Mouse (Mus musculus): ENCODE measurements around the gene Gm9945. TPM values are rescaled to one million over a fixed set of nuclear protein-coding genes. Genes with fewer than 3 reads are reported as not detected.

Gm9945 gene
- polyA plus RNA-seq, 1 experiment, result not detected

DNA sequence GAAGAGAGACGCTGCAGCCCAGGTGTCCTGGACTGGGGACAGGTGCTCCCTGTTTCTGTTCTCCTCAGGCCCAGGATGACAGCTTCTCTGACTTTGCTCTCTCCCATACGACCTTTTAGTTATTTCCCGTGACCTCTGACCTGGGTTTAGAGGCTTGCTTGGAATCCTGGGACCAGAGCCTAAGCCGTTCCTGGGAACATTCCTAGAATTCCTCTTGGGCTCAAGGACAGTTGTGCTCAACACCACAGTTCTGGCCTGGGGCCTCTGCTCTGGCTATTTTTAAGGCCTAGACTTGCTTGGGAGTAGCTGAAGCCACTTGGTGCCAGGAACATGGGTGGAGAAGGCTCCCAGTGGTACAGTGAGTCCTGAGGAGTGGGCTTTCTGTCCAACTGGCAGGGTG, 45.5 kb downstream of the Gm9945 start:
- peaks cover 7% of the 10 kb centered on the region for H3K4me1 ChIP-seq (ENCODE audit: control insufficient read depth, insufficient read depth, low read length)
- TF ChIP-seq EP300 (IDR thresholded peaks at IDR 0.05; ENCODE audit: insufficient read depth, low read depth, low read length) (peak; percentile 58; the same call in 1 of the 2 replicates), POLR2A (IDR thresholded peaks at IDR 0.05; ENCODE audit: insufficient read depth, low read length) (no peak), CTCF (IDR thresholded peaks at IDR 0.05; ENCODE audit: low read depth, low read length) (no peak)
- no peak overlapping the region for H3K4me3 ChIP-seq (ENCODE audit: low read depth, low read length)
- H3K27ac ChIP-seq (ENCODE audit: insufficient read depth, low read length), result no peak overlapping the region
- H3K27me3 ChIP-seq (ENCODE audit: control insufficient read depth, insufficient read depth, low read length, poor library complexity, severe bottlenecking), result no peaks in the 10 kb centered on the region
- H3K9ac ChIP-seq (ENCODE audit: low read depth, poor library complexity, severe bottlenecking), result no peak overlapping the region
- H3K9me3 ChIP-seq (replicated peaks; ENCODE audit: control insufficient read depth, insufficient read depth, low read length, poor library complexity, severe bottlenecking), result no peaks in the 10 kb centered on the region
- no peaks in the 10 kb centered on the region for H3K36me3 ChIP-seq (ENCODE audit: control insufficient read depth, insufficient read depth, low read length, poor library complexity, severe bottlenecking)

DNA sequence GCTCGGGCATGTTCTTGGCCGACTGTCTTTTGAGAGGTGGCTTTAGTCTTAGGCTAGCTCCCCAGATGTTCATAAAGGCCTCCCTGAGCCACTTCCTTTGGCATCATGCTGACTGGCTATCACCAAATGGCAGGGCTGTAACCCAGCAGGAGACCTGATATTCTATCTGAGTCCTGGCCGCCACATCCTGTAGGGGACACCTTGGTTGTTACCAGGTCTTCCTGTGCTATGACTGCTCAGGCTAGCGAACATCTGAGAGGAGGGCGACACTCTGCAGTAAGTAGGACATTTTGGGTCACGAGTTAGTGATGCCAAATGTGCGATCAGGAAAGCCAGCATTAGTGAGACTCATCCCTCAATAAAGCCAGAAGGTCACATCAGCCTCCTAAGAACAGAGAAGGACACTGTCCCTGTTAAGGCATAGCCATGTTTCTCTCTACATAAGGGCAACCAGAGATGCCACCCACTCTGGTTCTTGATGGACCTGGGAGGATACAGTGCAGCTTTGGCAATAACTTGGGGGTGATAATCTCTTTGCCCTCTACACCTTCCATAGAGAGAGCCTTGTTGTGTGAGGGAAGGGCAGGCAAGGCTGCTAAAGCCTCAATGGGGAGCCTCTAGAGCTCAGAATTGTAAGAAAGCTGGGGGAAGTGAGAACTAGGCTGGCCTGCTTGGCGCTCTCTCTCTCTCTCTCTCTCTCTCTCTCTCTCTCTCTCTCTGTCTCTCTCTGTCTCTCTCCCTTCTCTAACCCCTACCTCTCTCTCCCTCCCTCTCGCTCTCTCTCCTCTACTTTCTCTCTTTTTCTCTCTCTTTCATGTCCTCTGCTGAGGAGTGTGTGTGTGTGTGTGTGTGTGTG, 48.7 kb downstream of the Gm9945 start:
- H3K9ac ChIP-seq (ENCODE audit: low read depth, poor library complexity, severe bottlenecking), result no peak overlapping the region
- H3K4me1 ChIP-seq (ENCODE audit: control insufficient read depth, insufficient read depth, low read length), result peaks cover 3% of the 10 kb centered on the region
- H3K36me3 ChIP-seq (ENCODE audit: control insufficient read depth, insufficient read depth, low read length, poor library complexity, severe bottlenecking), result no peaks in the 10 kb centered on the region
- H3K9me3 ChIP-seq (replicated peaks; ENCODE audit: control insufficient read depth, insufficient read depth, low read length, poor library complexity, severe bottlenecking), result no peaks in the 10 kb centered on the region
- no peaks in the 10 kb centered on the region for H3K27me3 ChIP-seq (ENCODE audit: control insufficient read depth, insufficient read depth, low read length, poor library complexity, severe bottlenecking)
- no peak overlapping the region for H3K4me3 ChIP-seq (ENCODE audit: low read depth, low read length)
- no peak overlapping the region for H3K27ac ChIP-seq (ENCODE audit: insufficient read depth, low read length)
- TF ChIP-seq POLR2A (IDR thresholded peaks at IDR 0.05; ENCODE audit: insufficient read depth, low read length), result no peak
- no peak for TF ChIP-seq CTCF (IDR thresholded peaks at IDR 0.05; ENCODE audit: low read depth, low read length)
- TF ChIP-seq EP300 (IDR thresholded peaks at IDR 0.05; ENCODE audit: insufficient read depth, low read depth, low read length), result no peak

DNA sequence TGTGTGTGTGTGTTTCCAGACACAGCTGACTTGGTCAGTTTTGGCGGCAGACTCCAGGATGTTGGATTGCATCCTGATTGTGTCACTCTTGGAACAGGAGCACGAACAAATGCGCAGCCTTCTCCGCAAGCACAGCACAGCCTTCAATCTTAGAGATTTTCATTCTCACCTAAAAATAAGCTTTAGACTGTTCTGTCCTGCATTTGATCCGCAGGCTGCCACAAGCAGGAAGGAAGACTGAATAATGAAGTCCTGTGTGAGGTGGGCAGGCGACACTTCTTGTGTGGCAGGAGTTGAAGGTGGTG, 49.2 kb downstream of the Gm9945 start:
- H3K4me1 ChIP-seq (ENCODE audit: control insufficient read depth, insufficient read depth, low read length), result peaks cover 2% of the 10 kb centered on the region
- no peaks in the 10 kb centered on the region for H3K27me3 ChIP-seq (ENCODE audit: control insufficient read depth, insufficient read depth, low read length, poor library complexity, severe bottlenecking)
- no peak overlapping the region for H3K4me3 ChIP-seq (ENCODE audit: low read depth, low read length)
- H3K36me3 ChIP-seq (ENCODE audit: control insufficient read depth, insufficient read depth, low read length, poor library complexity, severe bottlenecking), result 0 out of 2 replicates have a peak, but pooled peaks cover 2% of the 10 kb centered on the region
- H3K9me3 ChIP-seq (replicated peaks; ENCODE audit: control insufficient read depth, insufficient read depth, low read length, poor library complexity, severe bottlenecking), result no peaks in the 10 kb centered on the region
- H3K27ac ChIP-seq (ENCODE audit: insufficient read depth, low read length), result no peak overlapping the region
- H3K9ac ChIP-seq (ENCODE audit: low read depth, poor library complexity, severe bottlenecking), result no peak overlapping the region
- TF ChIP-seq CTCF (IDR thresholded peaks at IDR 0.05; ENCODE audit: low read depth, low read length), result no peak
- TF ChIP-seq POLR2A (IDR thresholded peaks at IDR 0.05; ENCODE audit: insufficient read depth, low read length), result no peak
- TF ChIP-seq EP300 (IDR thresholded peaks at IDR 0.05; ENCODE audit: insufficient read depth, low read depth, low read length), result no peak

DNA sequence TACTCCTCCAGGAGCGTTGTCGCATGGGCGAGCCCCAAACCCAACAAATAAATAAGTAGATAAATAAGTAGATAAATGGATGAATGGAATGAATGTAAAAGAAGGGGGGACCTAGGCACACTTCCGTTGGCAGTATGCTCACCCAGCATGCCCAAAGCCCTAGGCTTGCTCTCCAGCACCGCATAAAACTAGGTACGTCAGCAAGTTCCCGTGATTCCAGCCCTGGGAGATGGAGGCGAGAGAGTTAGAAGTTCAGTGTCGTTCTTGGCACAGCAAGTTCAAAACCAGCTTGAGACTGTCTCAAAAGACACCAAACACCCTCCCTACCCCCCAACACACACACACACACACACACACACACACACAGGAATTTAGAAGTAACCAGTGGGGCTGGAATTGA, 50.0 kb downstream of the Gm9945 start:
- Histone ChIP-seq H3K36me3 (ENCODE audit: control insufficient read depth, insufficient read depth, low read length, poor library complexity, severe bottlenecking) (0 out of 2 replicates have a peak, but pooled peaks cover 4% of the 10 kb centered on the region), H3K27me3 (ENCODE audit: control insufficient read depth, insufficient read depth, low read length, poor library complexity, severe bottlenecking) (no peaks in the 10 kb centered on the region), H3K4me3 (ENCODE audit: low read depth, low read length) (no peak overlapping the region), H3K9me3 (replicated peaks; ENCODE audit: control insufficient read depth, insufficient read depth, low read length, poor library complexity, severe bottlenecking) (no peaks in the 10 kb centered on the region), H3K27ac (ENCODE audit: insufficient read depth, low read length) (no peak overlapping the region), H3K9ac (ENCODE audit: low read depth, poor library complexity, severe bottlenecking) (no peak overlapping the region), H3K4me1 (ENCODE audit: control insufficient read depth, insufficient read depth, low read length) (peaks cover 2% of the 10 kb centered on the region)
- TF ChIP-seq EP300 (IDR thresholded peaks at IDR 0.05; ENCODE audit: insufficient read depth, low read depth, low read length) (no peak), CTCF (IDR thresholded peaks at IDR 0.05; ENCODE audit: low read depth, low read length) (no peak), POLR2A (IDR thresholded peaks at IDR 0.05; ENCODE audit: insufficient read depth, low read length) (no peak)

Other genes starting within 250 kb of the Gm9945 start
- 545 and 634 TPM in 2 replicates for gene Hspa4, start 179.7 kb upstream of the Gm9945 start, polyA plus RNA-seq (2011; ENCODE audit: insufficient read depth, insufficient read length, low read depth, missing spikeins)
- gene Zcchc10, start 155.5 kb upstream of the Gm9945 start, polyA plus RNA-seq (2011; ENCODE audit: insufficient read depth, insufficient read length, low read depth, missing spikeins), result 30.7 and 30.8 TPM in 2 replicates
- 298 and 314 TPM in 2 replicates for gene Aff4, start 129.3 kb upstream of the Gm9945 start, polyA plus RNA-seq (2011; ENCODE audit: insufficient read depth, insufficient read length, low read depth, missing spikeins)
- gene Leap2, start 57.0 kb upstream of the Gm9945 start, polyA plus RNA-seq (2011; ENCODE audit: insufficient read depth, insufficient read length, low read depth, missing spikeins), result not detected in 2 replicates
- gene Uqcrq, start 49.3 kb upstream of the Gm9945 start, polyA plus RNA-seq (2011; ENCODE audit: insufficient read depth, insufficient read length, low read depth, missing spikeins), result 210 and 250 TPM in 2 replicates
- gene Gdf9, start 49.1 kb upstream of the Gm9945 start, polyA plus RNA-seq (2011; ENCODE audit: insufficient read depth, insufficient read length, low read depth, missing spikeins), result 0.55 TPM in 1 of 2 replicates, not detected in the other
- not detected in 2 replicates for gene Gm10447, start 23.1 kb upstream of the Gm9945 start, polyA plus RNA-seq (2011; ENCODE audit: insufficient read depth, insufficient read length, low read depth, missing spikeins)
- gene Shroom1, start 23.0 kb upstream of the Gm9945 start, polyA plus RNA-seq (2011; ENCODE audit: insufficient read depth, insufficient read length, low read depth, missing spikeins), result 0.39 and 0.52 TPM in 2 replicates
- not detected in 2 replicates for gene Gm9837, start 9.7 kb upstream of the Gm9945 start, polyA plus RNA-seq (2011; ENCODE audit: insufficient read depth, insufficient read length, low read depth, missing spikeins)
- not detected in 2 replicates for gene Sowaha, start 108 bp downstream of the Gm9945 start, polyA plus RNA-seq (2011; ENCODE audit: insufficient read depth, insufficient read length, low read depth, missing spikeins)
- 39.5 and 40.1 TPM in 2 replicates for gene Sept8, start 39.1 kb downstream of the Gm9945 start, polyA plus RNA-seq (2011; ENCODE audit: insufficient read depth, insufficient read length, low read depth, missing spikeins)
- 28.9 and 31.6 TPM in 2 replicates for gene Kif3a, start 87.2 kb downstream of the Gm9945 start, polyA plus RNA-seq (2011; ENCODE audit: insufficient read depth, insufficient read length, low read depth, missing spikeins)
- not detected in 2 replicates for gene Il4, start 138.5 kb downstream of the Gm9945 start, polyA plus RNA-seq (2011; ENCODE audit: insufficient read depth, insufficient read length, low read depth, missing spikeins)
- not detected in 2 replicates for gene Il13, start 154.5 kb downstream of the Gm9945 start, polyA plus RNA-seq (2011; ENCODE audit: insufficient read depth, insufficient read length, low read depth, missing spikeins)
- gene Rad50, start 227.2 kb downstream of the Gm9945 start, polyA plus RNA-seq (2011; ENCODE audit: insufficient read depth, insufficient read length, low read depth, missing spikeins), result 64.8 and 73.2 TPM in 2 replicates
- gene Il5, start 240.6 kb downstream of the Gm9945 start, polyA plus RNA-seq (2011; ENCODE audit: insufficient read depth, insufficient read length, low read depth, missing spikeins), result not detected in 2 replicates